Mouse (Mus musculus) brown adipose tissue, adult 24 weeks (tissue): ENCODE results near the gene Ndfip2. TPM values are rescaled to one million over a fixed set of nuclear protein-coding genes. Genes with fewer than 3 reads are reported as not detected.

ENCODE experiments used
- polyA plus RNA-seq: library from polyadenylated mRNA; stranded (reverse); fragments of >200 nt; gene quantifications from 2 replicates; pipeline ENCODE4 v1.2.4, GENCODE M21; 2012; ENCODE audit not compliant: missing spikeins, insufficient read depth, insufficient read length

Ndfip2 gene
- polyA plus RNA-seq, 1 experiment, result 23.4 TPM

Other genes starting within 250 kb of the Ndfip2 start
- gene Rbm26, start 81.2 kb upstream of the Ndfip2 start, polyA plus RNA-seq, result 10.9 and 11.1 TPM in 2 replicates